Mouse (Mus musculus) ES-Bruce4 (cell line): Measurements from ENCODE around the gene Scd4. TPM values are rescaled to one million over a fixed set of nuclear protein-coding genes. Genes with fewer than 3 reads are reported as not detected.

Source experiments
- H3K27ac ChIP-seq: 2 replicates; pipeline ENCODE4 v1.5.1; 2012; ENCODE audit warnings: low read length, inconsistent platforms; ENCODE audit not compliant: insufficient read depth
- H3K27me3 ChIP-seq: 2 replicates; pipeline ENCODE4 v1.6.1; 2012; ENCODE audit warnings: mild to moderate bottlenecking, low read length, inconsistent platforms; ENCODE audit not compliant: control insufficient read depth, poor library complexity, insufficient read depth, severe bottlenecking
- H3K36me3 ChIP-seq: 2 replicates; pipeline ENCODE4 v1.6.1; 2012; ENCODE audit warnings: inconsistent platforms, mild to moderate bottlenecking, low read length, moderate library complexity; ENCODE audit not compliant: control insufficient read depth, poor library complexity, insufficient read depth, severe bottlenecking
- H3K4me1 ChIP-seq: one replicate; pipeline ENCODE4 v1.8.1; 2011; ENCODE audit warnings: low read length; ENCODE audit not compliant: control insufficient read depth, insufficient read depth
- H3K4me3 ChIP-seq: 2 replicates; pipeline ENCODE4 v1.5.1; 2011; ENCODE audit warnings: low read depth, mild to moderate bottlenecking, low read length
- H3K9ac ChIP-seq: 2 replicates; pipeline ENCODE4 v1.6.1; 2012; ENCODE audit warnings: low read depth, mild to moderate bottlenecking, inconsistent platforms; ENCODE audit not compliant: poor library complexity, severe bottlenecking
- H3K9me3 ChIP-seq: replicated peaks from 2 replicates; pipeline ENCODE4 v1.6.1; 2012; ENCODE audit warnings: mild to moderate bottlenecking, low read length, inconsistent platforms; ENCODE audit not compliant: control insufficient read depth, poor library complexity, insufficient read depth, severe bottlenecking
- CTCF ChIP-seq: IDR thresholded peaks from one replicate; pipeline ENCODE4 v1.8.1; 2011; ENCODE audit warnings: low read depth, low read length
- EP300 ChIP-seq: IDR thresholded peaks from 2 replicates; pipeline ENCODE4 v1.6.1; 2011; ENCODE audit warnings: low read depth, low read length; ENCODE audit not compliant: insufficient read depth
- POLR2A ChIP-seq: IDR thresholded peaks from one replicate; pipeline ENCODE4 v1.8.1; 2011; ENCODE audit warnings: low read length; ENCODE audit not compliant: insufficient read depth
- polyA plus RNA-seq: library from polyadenylated mRNA; stranded (reverse); fragments of >200 nt; gene quantifications from 2 replicates; pipeline ENCODE4 v1.2.4, GENCODE M21; 2011; ENCODE audit warnings: low read depth; ENCODE audit not compliant: missing spikeins, insufficient read depth, insufficient read length

Scd4 gene
- polyA plus RNA-seq, 1 experiment, result 0.19 TPM

GRCm38 (mm10) chr19:44394972-44395371 is 62.1 kb downstream of the Scd4 start:
- H3K4me1 ChIP-seq, result peaks cover 2% of the 10 kb centered on the region
- H3K27ac ChIP-seq, result no peak overlapping the region
- H3K27me3 ChIP-seq, result no peaks in the 10 kb centered on the region
- no peak overlapping the region for H3K9ac ChIP-seq
- peaks cover 34% of the 10 kb centered on the region for H3K36me3 ChIP-seq
- H3K9me3 ChIP-seq, result no peaks in the 10 kb centered on the region
- no peak overlapping the region for H3K4me3 ChIP-seq
- no peak for TF ChIP-seq EP300
- no peak for TF ChIP-seq CTCF
- TF ChIP-seq POLR2A, result no peak

Other genes starting within 250 kb of the Scd4 start
- gene Chuk, start 225.6 kb upstream of the Scd4 start, polyA plus RNA-seq, result 56.0 and 70.0 TPM in 2 replicates
- 34.7 and 39.2 TPM in 2 replicates for gene Cwf19l1, start 197.2 kb upstream of the Scd4 start, polyA plus RNA-seq
- gene Bloc1s2, start 186.6 kb upstream of the Scd4 start, polyA plus RNA-seq, result 81.3 and 86.7 TPM in 2 replicates
- gene Pkd2l1, start 140.7 kb upstream of the Scd4 start, polyA plus RNA-seq, result not detected in 2 replicates
- gene Scd3, start 129.8 kb upstream of the Scd4 start, polyA plus RNA-seq, result 2.0 and 3.3 TPM in 2 replicates
- 329 and 359 TPM in 2 replicates for gene Scd2, start 39.4 kb upstream of the Scd4 start, polyA plus RNA-seq
- 114 TPM in 2 replicates for gene Scd1, start 74.8 kb downstream of the Scd4 start, polyA plus RNA-seq
- not detected in 2 replicates for gene Wnt8b, start 160.4 kb downstream of the Scd4 start, polyA plus RNA-seq
- gene Sec31b, start 212.8 kb downstream of the Scd4 start, polyA plus RNA-seq, result 1.8 and 2.1 TPM in 2 replicates
- gene Gm20538, start 219.7 kb downstream of the Scd4 start, polyA plus RNA-seq, result not detected in 2 replicates
- gene Ndufb8, start 222.3 kb downstream of the Scd4 start, polyA plus RNA-seq, result 181 and 191 TPM in 2 replicates
- 26.7 and 29.6 TPM in 2 replicates for gene Hif1an, start 229.8 kb downstream of the Scd4 start, polyA plus RNA-seq